Mouse (Mus musculus) G1E (cell line): ENCODE data around the gene Thop1.

Source experiments
- CTCF ChIP-seq: IDR thresholded peaks from 2 replicates; pipeline ENCODE4 v1.5.1; 2012; ENCODE audit warnings: low read depth, low read length, inconsistent platforms, mixed read lengths
- GATA1 ChIP-seq: IDR thresholded peaks from 2 replicates; pipeline ENCODE4 v1.6.1; 2012; ENCODE audit warnings: borderline replicate concordance, low read length, inconsistent platforms, mixed read lengths

GRCm38 (mm10) chr10:81033586-81033985, 36.2 kb upstream of the Thop1 start:
- TF ChIP-seq GATA1 (no peak), CTCF (no peak)
